Mouse (Mus musculus) erythroblast, embryonic 14.5 days (primary cell): ENCODE data around the gene Tmem238l.

Source experiments
- GATA1 ChIP-seq: IDR thresholded peaks from 2 replicates; pipeline ENCODE4 v1.6.1; 2012; ENCODE audit warnings: low read length, inconsistent platforms, mixed read lengths
- TAL1 ChIP-seq: IDR thresholded peaks from 3 replicates; pipeline ENCODE4 v1.6.1; 2012; ENCODE audit warnings: low read length, inconsistent platforms, mixed read lengths

DNA sequence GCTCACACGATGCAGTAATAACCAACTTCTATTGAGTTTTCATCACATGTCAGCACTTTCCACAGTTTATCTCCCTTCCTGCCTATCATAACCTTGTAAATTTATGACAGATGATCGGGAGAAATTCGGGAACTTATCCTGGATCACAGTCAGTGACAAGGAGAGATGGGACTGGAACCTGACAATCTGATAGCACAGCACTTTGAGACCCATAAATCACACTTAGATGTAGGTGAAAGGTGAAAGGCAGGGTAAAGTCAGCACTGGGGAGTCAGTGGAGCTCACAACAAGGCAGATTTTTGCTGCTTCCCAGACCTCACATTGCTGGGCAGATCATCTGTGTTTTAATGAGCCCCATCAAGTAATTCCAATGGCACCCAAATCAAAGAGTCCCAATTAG, 17.1 kb downstream of the Tmem238l start:
- TF ChIP-seq TAL1 (no peak), GATA1 (no peak)
